Mouse (Mus musculus) intestine, embryonic 15.5 days (tissue): ENCODE data around the gene Camta1. TPM values are rescaled to one million over a fixed set of nuclear protein-coding genes. Genes with fewer than 3 reads are reported as not detected.

ENCODE experiments used
- ATAC-seq: fragments of 200-750 bp; cut with Nextera tagmentation; 2 replicates; pipeline ENCODE4 v1.8.0; 2017; ENCODE audit warnings: moderate TSS enrichment, moderate library complexity
- H3K27ac ChIP-seq: fragments of 300-500 bp; sonication (generic); 2 replicates; pipeline ENCODE4 v1.5.1; 2015; ENCODE audit warnings: mild to moderate bottlenecking, inconsistent platforms
- H3K27me3 ChIP-seq: fragments of 300-500 bp; sonication (generic); replicated peaks from 2 replicates; pipeline ENCODE4 v1.6.1; 2015; ENCODE audit warnings: inconsistent platforms
- H3K36me3 ChIP-seq: fragments of 300-500 bp; sonication (generic); 2 replicates; pipeline ENCODE4 v1.6.1; 2015; ENCODE audit warnings: inconsistent platforms
- H3K4me1 ChIP-seq: fragments of 300-500 bp; sonication (generic); replicated peaks from 2 replicates; pipeline ENCODE4 v1.6.1; 2015; ENCODE audit warnings: inconsistent platforms
- H3K4me2 ChIP-seq: fragments of 300-500 bp; sonication (generic); replicated peaks from 2 replicates; pipeline ENCODE4 v1.6.1; 2015; ENCODE audit warnings: mild to moderate bottlenecking, inconsistent platforms
- H3K4me3 ChIP-seq: fragments of 300-500 bp; sonication (generic); replicated peaks from 2 replicates; pipeline ENCODE4 v1.5.1; 2015; ENCODE audit warnings: inconsistent platforms
- H3K9ac ChIP-seq: fragments of 300-500 bp; sonication (generic); 2 replicates; pipeline ENCODE4 v1.6.1; 2015; ENCODE audit warnings: inconsistent platforms
- H3K9me3 ChIP-seq: fragments of 300-500 bp; sonication (generic); 2 replicates; pipeline ENCODE4 v1.6.1; 2016; ENCODE audit warnings: inconsistent platforms
- WGBS: fragments of 180-500 bp; shearing (Covaris S2); methylation state at CpG from one replicate; pipeline ENCODE4 v1.1.7; 2015; 5-methylcytosine and 5-hydroxymethylcytosine counted together
- polyA plus RNA-seq: library from polyadenylated mRNA; unstranded; fragments of >200 nt; fragmentation: Nextera tagmentation; extraction: Ambion mirVana; gene quantifications from 2 replicates; pipeline ENCODE4 v1.2.1, GENCODE M21; 2015

Gene Camta1
- polyA plus RNA-seq, 1 experiment from 2014 or later = 75.7 TPM

- 0 out of 2 replicates have a peak, but pooled peaks cover 5% of the 10 kb centered on the region for H3K4me1 ChIP-seq
- H3K27ac ChIP-seq = no peak overlapping the region
- H3K27me3 ChIP-seq = no peaks in the 10 kb centered on the region; the same call in 1 of the 2 replicates
- H3K4me2 ChIP-seq = no peak overlapping the region
- H3K4me3 ChIP-seq = no peak overlapping the region
- H3K9ac ChIP-seq = no peak overlapping the region
- 32% methylated on average over 6 of the region's 6 CpGs for WGBS
- no peak for ATAC-seq
- no peaks in the 10 kb centered on the region for H3K9me3 ChIP-seq
- H3K36me3 ChIP-seq = no peaks in the 10 kb centered on the region
Observed at GRCm38 (mm10) chr4:151161869-151162268, 699.8 kb downstream of the Camta1 start.

- Histone ChIP-seq H3K9me3 (no peaks in the 10 kb centered on the region), H3K36me3 (no peaks in the 10 kb centered on the region), H3K9ac (no peak overlapping the region), H3K4me3 (no peak overlapping the region), H3K27ac (no peak overlapping the region), H3K4me1 (0 out of 2 replicates have a peak, but pooled peaks cover 5% of the 10 kb centered on the region), H3K27me3 (no peaks in the 10 kb centered on the region; the same call in 1 of the 2 replicates), H3K4me2 (no peak overlapping the region)
- ATAC-seq = no peak
- 67% methylated on average over 4 of the region's 4 CpGs for WGBS
Observed at GRCm38 (mm10) chr4:151160932-151161331, 700.7 kb downstream of the Camta1 start.

GRCm38 (mm10) chr4:151160476-151160875 lies 701.2 kb downstream of the Camta1 start:
- ATAC-seq = no peak
- Histone ChIP-seq H3K4me1 (0 out of 2 replicates have a peak, but pooled peaks cover 1% of the 10 kb centered on the region), H3K36me3 (no peaks in the 10 kb centered on the region), H3K9ac (no peak overlapping the region), H3K27ac (no peak overlapping the region), H3K27me3 (no peaks in the 10 kb centered on the region), H3K9me3 (no peaks in the 10 kb centered on the region), H3K4me2 (no peak overlapping the region), H3K4me3 (no peak overlapping the region)
- 61% methylated on average over 8 of the region's 8 CpGs for WGBS

DNA sequence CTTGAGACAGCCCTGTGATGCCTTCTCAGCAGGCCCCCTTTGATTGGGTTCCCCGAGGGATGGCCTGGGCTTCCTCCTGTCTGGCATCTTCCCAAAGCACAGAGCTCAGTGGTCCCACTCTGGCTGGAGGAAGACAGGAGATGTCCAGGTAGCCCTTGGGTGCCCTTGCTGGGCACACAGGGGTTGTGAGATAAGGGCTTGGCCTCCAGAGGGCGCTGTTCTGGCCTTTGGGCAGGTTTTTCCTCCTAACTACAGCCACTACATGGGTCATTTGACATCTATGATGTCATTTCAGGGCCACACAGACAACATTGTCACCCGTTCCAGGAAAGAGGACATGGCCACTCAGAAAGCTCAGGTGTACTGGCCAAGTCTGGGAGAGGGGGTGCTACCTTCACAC lies 703.4 kb downstream of the Camta1 start:
- ATAC-seq = no peak
- no peaks in the 10 kb centered on the region for H3K9me3 ChIP-seq
- H3K27ac ChIP-seq = no peak overlapping the region
- H3K9ac ChIP-seq = no peak overlapping the region
- no peak overlapping the region for H3K4me2 ChIP-seq
- H3K36me3 ChIP-seq = no peaks in the 10 kb centered on the region
- H3K4me3 ChIP-seq = no peak overlapping the region
- H3K4me1 ChIP-seq = no peaks in the 10 kb centered on the region
- WGBS = 58% methylated on average over 3 of the region's 3 CpGs
- no peaks in the 10 kb centered on the region for H3K27me3 ChIP-seq

GRCm38 (mm10) chr4:151156904-151157303 lies 704.8 kb downstream of the Camta1 start:
- Histone ChIP-seq H3K27ac (no peak overlapping the region), H3K36me3 (no peaks in the 10 kb centered on the region), H3K4me1 (no peaks in the 10 kb centered on the region; the same call in 1 of the 2 replicates), H3K4me2 (no peak overlapping the region), H3K9me3 (no peaks in the 10 kb centered on the region), H3K27me3 (no peaks in the 10 kb centered on the region), H3K4me3 (no peak overlapping the region), H3K9ac (no peak overlapping the region)
- peak; percentile 68 for ATAC-seq
- WGBS = 3% methylated on average over 7 of the region's 7 CpGs

- Histone ChIP-seq H3K9ac (no peak overlapping the region), H3K27ac (no peak overlapping the region), H3K9me3 (no peaks in the 10 kb centered on the region), H3K36me3 (no peaks in the 10 kb centered on the region), H3K4me2 (no peak overlapping the region), H3K4me3 (no peak overlapping the region), H3K27me3 (no peaks in the 10 kb centered on the region), H3K4me1 (no peaks in the 10 kb centered on the region; the same call in 1 of the 2 replicates)
- 63% methylated on average over 4 of the region's 4 CpGs for WGBS
- ATAC-seq = no peak
Observed at GRCm38 (mm10) chr4:151155587-151155986, 706.1 kb downstream of the Camta1 start.

- H3K9ac ChIP-seq = no peak overlapping the region
- no peaks in the 10 kb centered on the region for H3K36me3 ChIP-seq
- H3K9me3 ChIP-seq = no peaks in the 10 kb centered on the region
- H3K4me2 ChIP-seq = no peak overlapping the region
- ATAC-seq = no peak
- no peak overlapping the region for H3K27ac ChIP-seq
- WGBS = 53% methylated on average over 4 of the region's 4 CpGs
- H3K27me3 ChIP-seq = no peaks in the 10 kb centered on the region
- H3K4me1 ChIP-seq = no peaks in the 10 kb centered on the region; the same call in 1 of the 2 replicates
- H3K4me3 ChIP-seq = no peak overlapping the region
Observed at GRCm38 (mm10) chr4:151154306-151154705, 707.4 kb downstream of the Camta1 start.

DNA sequence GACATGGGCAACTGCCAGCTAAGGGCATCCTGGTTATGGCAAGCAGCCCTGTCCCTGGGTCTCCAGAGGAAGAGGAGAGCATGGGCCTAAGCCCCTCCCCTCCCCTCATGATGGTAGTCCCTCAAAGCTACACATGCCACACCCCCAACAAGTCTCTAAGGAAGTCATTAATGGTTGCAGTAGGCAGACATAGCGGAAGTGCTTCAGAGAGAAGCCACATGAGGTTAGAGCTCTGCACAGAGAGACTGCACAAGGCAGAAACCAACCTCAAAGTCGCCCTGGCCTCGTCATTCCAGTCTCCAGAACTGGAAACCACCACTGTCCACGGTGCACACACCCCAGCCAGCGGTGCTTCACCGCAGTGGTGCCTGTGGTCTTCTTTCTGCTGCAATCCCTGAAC lies 709.7 kb downstream of the Camta1 start:
- Histone ChIP-seq H3K4me2 (no peak overlapping the region), H3K27ac (no peak overlapping the region), H3K27me3 (no peaks in the 10 kb centered on the region), H3K36me3 (no peaks in the 10 kb centered on the region), H3K4me1 (no peaks in the 10 kb centered on the region; the same call in 1 of the 2 replicates), H3K9me3 (no peaks in the 10 kb centered on the region), H3K4me3 (no peak overlapping the region), H3K9ac (no peak overlapping the region)
- ATAC-seq = no peak
- 67% methylated on average over 6 of the region's 6 CpGs for WGBS

DNA sequence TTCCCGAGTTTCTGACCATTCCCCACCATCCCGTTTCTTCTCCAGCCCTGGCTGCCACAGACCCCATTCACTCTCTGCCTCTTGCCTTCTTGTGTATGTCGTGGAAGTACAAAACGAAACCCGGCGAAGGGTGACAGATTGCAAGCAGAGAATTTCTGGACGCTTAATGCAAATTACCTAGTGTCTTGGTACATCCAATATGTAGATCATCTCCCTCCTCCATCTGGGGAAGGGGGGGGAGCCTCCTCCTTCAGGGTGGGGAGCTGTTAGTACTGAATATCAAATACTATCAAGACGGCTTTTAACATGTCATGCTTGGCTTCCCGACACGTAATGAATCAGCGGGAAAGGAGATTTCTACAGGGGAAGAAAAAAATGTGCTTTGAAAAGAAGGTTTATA lies 710.8 kb downstream of the Camta1 start:
- 84% methylated on average over 11 of the region's 11 CpGs for WGBS
- Histone ChIP-seq H3K4me3 (no peak overlapping the region), H3K27ac (no peak overlapping the region), H3K4me1 (no peaks in the 10 kb centered on the region; the same call in 1 of the 2 replicates), H3K27me3 (no peaks in the 10 kb centered on the region), H3K9ac (no peak overlapping the region), H3K9me3 (no peaks in the 10 kb centered on the region), H3K36me3 (no peaks in the 10 kb centered on the region), H3K4me2 (no peak overlapping the region)
- ATAC-seq = no peak

GRCm38 (mm10) chr4:151150115-151150514 lies 711.6 kb downstream of the Camta1 start:
- H3K27ac ChIP-seq = no peak overlapping the region
- H3K4me1 ChIP-seq = no peaks in the 10 kb centered on the region; the same call in 1 of the 2 replicates
- no peak overlapping the region for H3K4me3 ChIP-seq
- ATAC-seq = no peak
- H3K27me3 ChIP-seq = no peaks in the 10 kb centered on the region
- no peaks in the 10 kb centered on the region for H3K9me3 ChIP-seq
- no peak overlapping the region for H3K4me2 ChIP-seq
- 72% methylated on average over 11 of the region's 11 CpGs for WGBS
- H3K36me3 ChIP-seq = no peaks in the 10 kb centered on the region
- H3K9ac ChIP-seq = no peak overlapping the region

GRCm38 (mm10) chr4:151147541-151147940 lies 714.1 kb downstream of the Camta1 start:
- H3K4me3 ChIP-seq = no peak overlapping the region
- H3K4me2 ChIP-seq = no peak overlapping the region
- no peaks in the 10 kb centered on the region for H3K9me3 ChIP-seq
- no peak for ATAC-seq
- H3K9ac ChIP-seq = no peak overlapping the region
- H3K4me1 ChIP-seq = no peaks in the 10 kb centered on the region; the same call in 1 of the 2 replicates
- no peaks in the 10 kb centered on the region for H3K36me3 ChIP-seq
- no peaks in the 10 kb centered on the region for H3K27me3 ChIP-seq
- 41% methylated on average over 12 of the region's 12 CpGs for WGBS
- no peak overlapping the region for H3K27ac ChIP-seq

DNA sequence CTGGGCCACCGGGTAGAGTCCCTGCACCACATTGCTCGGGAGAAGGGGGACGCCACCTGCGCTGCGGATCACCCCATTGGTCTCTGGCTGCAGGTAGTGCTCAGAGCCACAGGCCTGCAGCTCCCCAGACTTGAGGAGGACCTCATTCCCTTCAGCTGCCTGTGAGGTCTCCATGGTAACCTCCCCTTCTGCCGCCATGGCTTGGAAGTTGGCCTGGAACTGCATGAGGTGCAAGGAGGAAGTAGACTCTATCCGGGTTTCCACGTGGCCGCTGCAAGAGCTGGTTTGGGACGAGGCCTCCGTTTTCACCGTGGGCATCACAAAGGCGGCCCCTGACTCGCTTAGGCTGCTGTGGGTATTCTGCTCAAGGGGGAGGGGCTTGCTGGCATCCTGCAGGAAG lies 717.6 kb downstream of the Camta1 start:
- ATAC-seq = no peak
- WGBS = 87% methylated on average over 14 of the region's 14 CpGs
- Histone ChIP-seq H3K36me3 (no peaks in the 10 kb centered on the region), H3K4me2 (no peak overlapping the region), H3K27ac (no peak overlapping the region), H3K27me3 (peaks cover 11% of the 10 kb centered on the region), H3K4me1 (peaks cover 15% of the 10 kb centered on the region), H3K9ac (no peak overlapping the region), H3K4me3 (no peak overlapping the region), H3K9me3 (no peaks in the 10 kb centered on the region)

DNA sequence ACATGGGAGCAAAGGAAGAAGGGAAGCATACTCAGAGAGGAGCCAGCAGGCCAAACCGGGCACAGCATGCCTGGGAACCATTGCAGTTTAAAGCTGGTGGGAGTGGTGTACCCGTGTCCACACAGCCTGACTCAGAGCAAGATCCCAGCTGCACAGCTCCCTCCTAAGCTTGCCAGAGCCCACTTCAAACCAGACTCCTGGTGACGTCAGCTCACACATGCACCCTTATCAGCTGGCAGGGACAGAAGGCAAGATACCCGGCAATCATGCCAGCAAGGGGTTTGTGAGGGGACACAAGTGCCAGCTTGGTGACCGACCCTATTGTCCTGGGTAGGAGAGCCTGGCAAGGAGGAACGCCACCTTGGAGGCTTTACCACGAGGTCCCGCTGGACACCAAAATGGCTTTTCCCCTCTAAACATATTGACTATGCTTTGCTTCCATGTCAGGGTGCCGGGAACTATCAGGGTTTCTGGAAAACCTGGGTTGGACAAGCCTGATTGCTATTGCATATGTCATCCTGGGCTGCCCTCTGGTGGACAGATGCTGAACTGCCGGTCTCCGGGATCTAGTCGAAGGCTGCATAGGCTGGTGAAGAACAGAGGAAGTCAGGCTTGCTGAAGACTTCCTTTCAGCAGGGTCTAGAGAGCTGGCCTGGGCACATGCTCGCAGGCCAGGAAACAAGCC lies 720.3 kb downstream of the Camta1 start:
- H3K27ac ChIP-seq = no peak overlapping the region
- H3K27me3 ChIP-seq = peaks cover 11% of the 10 kb centered on the region
- WGBS = 4% methylated on average over 13 of the region's 13 CpGs
- H3K9me3 ChIP-seq = no peaks in the 10 kb centered on the region
- H3K4me3 ChIP-seq = no peak overlapping the region
- H3K4me2 ChIP-seq = peak overlapping the region; percentile 46
- H3K36me3 ChIP-seq = no peaks in the 10 kb centered on the region
- H3K9ac ChIP-seq = no peak overlapping the region
- peak; percentile 42; the same call in 1 of the 2 replicates for ATAC-seq
- H3K4me1 ChIP-seq = peaks cover 26% of the 10 kb centered on the region
